Mouse (Mus musculus) left cerebral cortex, postnatal 4 days (tissue): ENCODE results near the gene Mms22l. TPM values are rescaled to one million over a fixed set of nuclear protein-coding genes. Genes with fewer than 3 reads are reported as not detected.
"Not testable (repeated sequence)": the region's sequence is repeated elsewhere in the genome, so short reads cannot be mapped to it uniquely, and the experiment has no call there.

Source experiments
- DNase-seq: peaks from one replicate; pipeline ENCODE4 v3.0.0-alpha.2; 2022
- intact Hi-C: fragments of 180-260 bp; cut with DNase I; formaldehyde crosslinking; loops from one replicate; pipeline ENCODE4 v1.15.1; 2025
- total RNA-seq, 2 experiments: library from RNA; stranded (reverse); gene quantifications; 2 replicates each; pipeline ENCODE4 v1.2.3; 2021

The Mms22l gene
- total RNA-seq, 2 experiments from 2014 or later, result 5.0 to 6.8 TPM

GRCm38 (mm10) chr4:24620005-24620404 is 123.8 kb downstream of the Mms22l start:
- intact Hi-C loops, result no loop called here
- DNase-seq, result no peak

- intact Hi-C loops, result no loop called here
- DNase-seq, result no peak
Observed at GRCm38 (mm10) chr4:24620440-24620839, 124.2 kb downstream of the Mms22l start.

GRCm38 (mm10) chr4:24621422-24622187 is 125.4 kb downstream of the Mms22l start:
- intact Hi-C loops, result no loop called here
- DNase-seq, result peak; percentile 29

GRCm38 (mm10) chr4:24625951-24626584 is 129.8 kb downstream of the Mms22l start:
- intact Hi-C loops, result no loop called here
- no peak for DNase-seq

GRCm38 (mm10) chr4:24626686-24627085 is 130.4 kb downstream of the Mms22l start:
- no peak for DNase-seq
- intact Hi-C loops, result no loop called here

- intact Hi-C loops, result no loop called here
- DNase-seq, result no peak
Observed at GRCm38 (mm10) chr4:24627871-24628270, 131.6 kb downstream of the Mms22l start.

- no peak for DNase-seq
- intact Hi-C loops, result no loop called here
Observed at GRCm38 (mm10) chr4:24630430-24630829, 134.2 kb downstream of the Mms22l start.

- intact Hi-C loops, result no loop called here
- DNase-seq, result peak; percentile 58
Observed at GRCm38 (mm10) chr4:24631177-24631911, 135.1 kb downstream of the Mms22l start.

- DNase-seq, result peak; percentile 20
- intact Hi-C loops, result no loop called here
Observed at GRCm38 (mm10) chr4:24642306-24642705, 146.1 kb downstream of the Mms22l start.

- DNase-seq, intact Hi-C loops: not testable (repeated sequence)
Observed at GRCm38 (mm10) chr4:24644735-24645134, 148.5 kb downstream of the Mms22l start.
